Mouse (Mus musculus): Measurements from ENCODE around the gene Padi4.

- TF ChIP-seq POLR2A (IDR thresholded peaks at IDR 0.05; ENCODE audit: low read depth, low read length) (no peak), CTCF (IDR thresholded peaks at IDR 0.05; ENCODE audit: extremely low read depth, insufficient read length, insufficient replicate concordance, low read depth, low read length) (no peak)
These were observed 18.2 kb downstream of the Padi4 start for GRCm38 (mm10) chr4:140755811-140756210.
